Mouse (Mus musculus): ENCODE measurements at regions not wholly inside any gene's neighbourhood (a gene's known extent, or its start where the extent isn't known, plus 50 kb on each side); places are given as distances from the start of the nearest gene placed in this dataset.

DNA sequence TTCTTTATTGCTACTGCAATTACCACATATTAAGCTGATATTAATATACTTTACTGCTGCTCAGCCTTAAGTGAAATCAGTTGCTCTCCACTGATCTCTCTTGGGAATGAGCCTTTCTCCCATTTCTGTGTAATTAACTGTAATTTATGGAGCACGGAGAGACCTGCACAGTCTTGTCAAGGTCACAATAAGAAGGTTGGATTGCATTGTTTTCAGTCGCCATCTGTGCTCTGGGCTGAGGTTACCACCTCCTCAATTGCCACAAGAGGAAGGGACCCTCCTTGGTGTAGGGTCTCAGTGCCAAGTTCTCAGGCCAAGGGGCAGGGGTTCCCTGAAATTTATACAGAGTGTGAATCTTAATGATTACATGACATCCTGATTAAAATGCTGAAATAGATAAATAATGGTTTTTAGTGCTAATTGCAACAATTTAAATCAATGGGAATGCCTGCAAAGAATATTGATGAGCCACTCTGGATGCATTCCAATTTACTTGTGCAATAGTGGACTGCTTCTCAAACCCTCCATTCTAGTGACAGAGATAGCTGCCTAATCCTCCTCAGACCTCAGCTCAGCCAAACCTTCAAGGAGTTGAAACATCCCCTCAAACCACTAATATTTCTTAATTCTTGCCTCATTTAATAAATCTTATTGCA lies 332.3 kb downstream of the Mat2b start:
- no peak for DNase-seq (ENCODE audit: low spot score in 2 of 2)

Measured in urinary bladder, postnatal 4 days (tissue).